Mouse (Mus musculus): ENCODE data around the gene Uaca.

- no peak for TF ChIP-seq CTCF (IDR thresholded peaks at IDR 0.05)
- no peak for TF ChIP-seq POLR2A (IDR thresholded peaks at IDR 0.05; ENCODE audit: insufficient read depth, low read depth, low read length)
Measured at GRCm38 (mm10) chr9:60769711-60770111, 24.6 kb upstream of the Uaca start.

Data from heart, adult 2 months (tissue).